Mouse (Mus musculus) forebrain, embryonic 16.5 days (tissue): ENCODE data around the gene Fam227b. TPM values are rescaled to one million over a fixed set of nuclear protein-coding genes. Genes with fewer than 3 reads are reported as not detected.

Experiments used
- ATAC-seq: fragments of 200-750 bp; cut with Nextera tagmentation; 2 replicates; pipeline ENCODE4 v1.8.0; 2017; ENCODE audit warnings: mild to moderate bottlenecking, moderate library complexity
- H3K27ac ChIP-seq: fragments of 300-500 bp; sonication (generic); 2 replicates; pipeline ENCODE4 v1.5.1; 2014; ENCODE audit warnings: low read length, control low read depth
- H3K27me3 ChIP-seq: fragments of 300-500 bp; sonication (generic); replicated peaks from 2 replicates; pipeline ENCODE4 v1.6.1; 2014; ENCODE audit warnings: low read length; ENCODE audit not compliant: control insufficient read depth, insufficient read depth
- H3K36me3 ChIP-seq: fragments of 300-500 bp; sonication (generic); 2 replicates; pipeline ENCODE4 v1.6.1; 2014; ENCODE audit not compliant: control insufficient read depth, insufficient read depth
- H3K4me1 ChIP-seq: fragments of 300-500 bp; sonication (generic); replicated peaks from 2 replicates; pipeline ENCODE4 v1.6.1; 2014; ENCODE audit warnings: low read length; ENCODE audit not compliant: control insufficient read depth, insufficient read depth
- H3K4me2 ChIP-seq: fragments of 300-500 bp; sonication (generic); 2 replicates; pipeline ENCODE4 v1.6.1; 2014; ENCODE audit warnings: mild to moderate bottlenecking, low read length, control low read depth
- H3K4me3 ChIP-seq: fragments of 300-500 bp; sonication (generic); replicated peaks from 2 replicates; pipeline ENCODE4 v1.5.1; 2014; ENCODE audit warnings: mild to moderate bottlenecking, low read length, control low read depth
- H3K9ac ChIP-seq: fragments of 300-500 bp; sonication (generic); replicated peaks from 2 replicates; pipeline ENCODE4 v1.6.1; 2014; ENCODE audit warnings: low read depth, low read length, control low read depth
- H3K9me3 ChIP-seq: fragments of 300-500 bp; sonication (generic); 2 replicates; pipeline ENCODE4 v1.6.1; 2016; ENCODE audit warnings: low read length; ENCODE audit not compliant: control insufficient read depth
- WGBS: fragments of 180-500 bp; shearing (Covaris S2); extraction: QIAGEN DNeasy Blood & Tissue Kit; methylation state at CpG from one replicate; pipeline ENCODE4 v1.1.7; 2014; 5-methylcytosine and 5-hydroxymethylcytosine counted together
- polyA plus RNA-seq: library from polyadenylated mRNA; unstranded; fragments of >200 nt; fragmentation: Nextera tagmentation; extraction: Ambion mirVana; gene quantifications from 2 replicates; pipeline ENCODE4 v1.2.1, GENCODE M21; 2015

Gene Fam227b
- polyA plus RNA-seq, 1 experiment from 2014 or later: not detected

DNA sequence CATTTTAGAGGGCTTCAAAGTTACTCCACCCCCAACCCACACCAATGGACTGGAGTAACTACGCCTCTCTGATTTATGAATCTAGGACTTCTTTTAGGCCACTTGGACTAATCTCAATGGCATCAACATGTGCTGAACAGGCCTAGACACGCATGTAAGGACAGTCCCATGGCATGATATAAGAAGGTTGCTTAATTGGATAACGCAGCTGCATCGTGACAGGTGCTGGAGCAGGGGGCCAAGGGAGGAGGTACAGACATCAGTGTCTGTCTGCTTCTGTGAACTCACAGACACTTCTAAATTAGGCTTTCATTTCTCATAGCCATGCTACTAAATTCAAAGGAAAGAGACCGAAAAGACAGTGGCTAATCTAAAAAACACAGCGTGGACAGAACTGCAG is 110.6 kb downstream of the Fam227b start:
- Histone ChIP-seq H3K4me1 (no peaks in the 10 kb centered on the region), H3K4me2 (no peak overlapping the region), H3K36me3 (no peaks in the 10 kb centered on the region), H3K9ac (no peak overlapping the region), H3K27me3 (no peaks in the 10 kb centered on the region), H3K4me3 (no peak overlapping the region), H3K9me3 (no peaks in the 10 kb centered on the region), H3K27ac (no peak overlapping the region)
- 87% methylated on average over 6 of the region's 6 CpGs for WGBS
- ATAC-seq: no peak

DNA sequence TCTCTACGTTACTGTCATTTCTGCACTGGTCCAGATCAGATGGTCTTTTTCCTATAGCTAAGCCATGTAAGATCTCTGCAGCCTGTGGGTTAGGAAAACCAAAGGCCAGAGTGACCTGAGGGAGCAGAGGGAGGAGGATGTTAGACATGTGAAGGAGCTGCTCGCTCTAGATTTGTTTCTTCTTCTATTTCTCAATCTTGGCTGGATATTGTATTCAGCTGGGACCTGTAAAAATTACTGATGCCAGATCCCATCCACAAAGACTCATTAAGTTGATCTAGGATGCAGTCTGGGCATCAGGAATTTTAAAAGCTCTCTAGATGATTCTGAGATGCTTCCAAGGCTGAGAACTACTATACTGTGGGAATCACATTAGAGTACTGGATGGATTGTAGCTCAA is 111.2 kb downstream of the Fam227b start:
- 95% methylated on average over 2 of the region's 2 CpGs for WGBS
- H3K4me1 ChIP-seq: no peaks in the 10 kb centered on the region

DNA sequence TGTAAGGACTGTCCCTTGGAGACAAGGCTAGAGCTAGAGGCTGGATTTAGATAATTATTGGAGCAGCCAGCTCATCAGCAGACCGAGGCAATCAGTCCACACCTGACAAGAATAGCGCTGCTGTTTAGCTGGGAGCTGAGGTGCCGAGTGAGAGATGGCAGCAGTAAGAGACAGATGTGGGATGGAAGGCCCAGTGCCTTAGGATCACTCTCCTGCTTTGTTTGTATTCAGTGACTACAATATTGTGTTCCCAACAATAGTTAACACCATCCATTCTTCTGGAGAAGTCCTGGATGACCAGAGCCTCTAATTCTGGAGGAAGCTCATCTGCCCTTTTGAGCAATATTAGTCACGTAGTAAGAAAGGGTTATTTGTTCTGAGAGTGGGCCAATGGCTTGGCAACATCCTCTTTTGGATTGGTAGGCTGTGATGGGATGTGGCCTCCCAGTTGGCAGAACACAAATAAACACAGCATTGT is 112.4 kb downstream of the Fam227b start:
- H3K27me3 ChIP-seq: no peaks in the 10 kb centered on the region
- no peak overlapping the region for H3K9ac ChIP-seq
- H3K4me2 ChIP-seq: no peak overlapping the region
- no peak for ATAC-seq
- 0 out of 2 replicates have a peak, but pooled peaks cover 2% of the 10 kb centered on the region for H3K4me1 ChIP-seq
- H3K9me3 ChIP-seq: no peaks in the 10 kb centered on the region
- no peaks in the 10 kb centered on the region for H3K36me3 ChIP-seq
- WGBS: 87% methylated on average over 4 of the region's 4 CpGs
- H3K4me3 ChIP-seq: no peak overlapping the region
- H3K27ac ChIP-seq: no peak overlapping the region

More for the DNA sequence above, 111.2 kb downstream of the Fam227b start:
- no peak overlapping the region for H3K9ac ChIP-seq
- ATAC-seq: no peak
- H3K4me2 ChIP-seq: no peak overlapping the region
- H3K27me3 ChIP-seq: no peaks in the 10 kb centered on the region
- H3K9me3 ChIP-seq: no peaks in the 10 kb centered on the region
- H3K36me3 ChIP-seq: no peaks in the 10 kb centered on the region
- H3K27ac ChIP-seq: no peak overlapping the region
- no peak overlapping the region for H3K4me3 ChIP-seq

DNA sequence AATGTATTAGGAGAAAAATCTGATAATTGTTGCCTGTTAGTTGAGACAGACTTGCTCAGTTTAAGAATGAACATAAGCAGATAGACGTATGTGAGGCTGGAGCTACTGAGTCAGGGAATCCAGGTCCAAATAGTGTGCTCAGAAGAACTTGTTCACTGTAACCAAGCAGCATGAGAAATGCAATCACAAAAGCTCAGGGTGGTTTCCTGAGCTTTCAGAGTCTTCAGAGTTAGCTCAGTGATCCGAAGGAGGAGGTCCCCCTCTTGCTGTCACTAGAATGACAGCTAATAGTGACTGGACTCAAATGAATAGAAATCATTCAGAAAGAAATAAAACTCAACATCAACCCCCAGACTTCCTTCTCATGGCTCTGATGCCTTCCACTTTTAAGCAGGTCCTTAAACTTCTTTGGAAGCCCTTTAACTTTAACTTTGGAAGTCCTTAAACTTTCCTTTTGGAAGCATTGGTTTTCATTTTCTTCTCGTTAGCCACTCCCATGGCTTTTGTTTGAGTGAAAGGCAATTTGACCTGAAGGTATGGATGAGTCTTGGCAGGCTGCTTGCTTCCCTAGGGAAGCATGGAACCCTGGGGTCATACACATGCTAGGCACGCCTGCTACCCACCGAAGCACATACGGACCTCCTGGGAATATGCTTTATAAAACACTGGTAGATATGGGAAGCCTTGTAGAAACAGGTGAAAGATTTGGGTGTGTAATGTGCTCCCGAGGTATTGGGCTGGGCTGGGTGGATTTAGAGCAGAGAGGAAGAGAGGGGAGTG is 113.4 kb downstream of the Fam227b start:
- H3K4me3 ChIP-seq: no peak overlapping the region
- H3K9ac ChIP-seq: no peak overlapping the region
- no peaks in the 10 kb centered on the region for H3K27me3 ChIP-seq
- H3K4me1 ChIP-seq: 0 out of 2 replicates have a peak, but pooled peaks cover 4% of the 10 kb centered on the region
- no peak overlapping the region for H3K4me2 ChIP-seq
- ATAC-seq: no peak
- H3K36me3 ChIP-seq: no peaks in the 10 kb centered on the region
- no peak overlapping the region for H3K27ac ChIP-seq
- WGBS: 56% methylated on average over 7 of the region's 7 CpGs
- H3K9me3 ChIP-seq: no peaks in the 10 kb centered on the region

DNA sequence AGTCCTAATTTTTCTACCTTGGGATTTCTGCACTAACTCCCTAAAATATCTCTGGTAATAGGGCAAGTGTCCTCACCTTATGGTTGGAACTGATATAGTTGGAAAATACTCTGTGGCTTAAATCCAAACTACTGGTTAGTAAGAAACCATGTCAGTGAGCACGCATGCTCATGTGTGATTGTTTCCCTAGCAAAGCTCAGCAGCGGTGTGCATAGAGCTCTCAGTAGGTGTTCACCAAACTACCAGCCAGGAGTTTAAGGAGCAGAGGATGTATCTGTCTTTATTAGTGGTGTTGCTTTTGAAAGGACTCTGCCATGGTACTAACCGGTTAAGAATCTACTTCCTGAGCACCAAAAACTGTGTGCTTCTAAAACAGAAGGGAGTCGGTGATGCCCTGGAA is 115.7 kb downstream of the Fam227b start:
- ATAC-seq: no peak
- no peaks in the 10 kb centered on the region for H3K27me3 ChIP-seq
- whole genome bisulfite sequencing: 89% methylated on average over 4 of the region's 4 CpGs
- no peaks in the 10 kb centered on the region for H3K9me3 ChIP-seq
- H3K4me3 ChIP-seq: no peak overlapping the region
- 0 out of 2 replicates have a peak, but pooled peaks cover 4% of the 10 kb centered on the region for H3K4me1 ChIP-seq
- H3K36me3 ChIP-seq: no peaks in the 10 kb centered on the region
- no peak overlapping the region for H3K4me2 ChIP-seq
- H3K27ac ChIP-seq: no peak overlapping the region
- no peak overlapping the region for H3K9ac ChIP-seq

DNA sequence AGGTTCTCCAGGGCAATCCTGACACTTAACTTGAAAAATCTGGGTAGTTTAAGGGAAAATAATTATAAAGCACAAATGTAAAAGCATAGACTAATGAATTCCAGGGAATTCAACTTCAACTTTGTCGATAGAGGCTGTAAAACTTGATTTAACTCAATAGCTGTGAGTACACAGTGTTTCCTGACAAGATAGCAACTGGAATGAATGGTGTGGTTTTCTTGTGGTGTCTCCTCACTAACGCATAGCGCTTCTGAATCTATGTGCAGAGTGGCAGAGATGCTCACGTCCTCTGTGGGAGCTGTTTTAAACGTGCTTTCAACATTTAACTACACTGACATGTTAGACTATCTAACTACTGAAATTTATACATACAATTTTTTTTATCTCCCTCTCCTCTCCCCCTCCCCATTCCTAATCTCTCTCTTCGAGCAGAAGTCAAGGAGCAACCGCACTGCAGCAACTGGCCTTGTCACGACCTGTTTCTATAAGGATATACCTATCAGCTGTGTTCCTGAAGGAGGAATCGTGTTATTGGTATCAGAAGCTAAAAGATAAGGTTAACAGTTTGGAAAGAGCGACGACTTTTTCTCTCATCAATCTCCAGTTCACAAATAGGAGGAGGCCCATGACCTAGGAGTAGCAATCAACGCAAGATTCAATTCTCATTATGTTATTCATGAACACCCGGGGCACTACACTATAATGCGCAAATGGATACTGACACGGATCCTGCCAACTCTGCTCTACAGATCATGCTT is 116.6 kb downstream of the Fam227b start:
- Histone ChIP-seq H3K4me1 (0 out of 2 replicates have a peak, but pooled peaks cover 4% of the 10 kb centered on the region), H3K4me2 (no peak overlapping the region), H3K9me3 (no peaks in the 10 kb centered on the region), H3K9ac (no peak overlapping the region), H3K4me3 (no peak overlapping the region), H3K27me3 (no peaks in the 10 kb centered on the region), H3K27ac (no peak overlapping the region), H3K36me3 (no peaks in the 10 kb centered on the region)
- WGBS: 87% methylated on average over 15 of the region's 15 CpGs
- ATAC-seq: no peak

DNA sequence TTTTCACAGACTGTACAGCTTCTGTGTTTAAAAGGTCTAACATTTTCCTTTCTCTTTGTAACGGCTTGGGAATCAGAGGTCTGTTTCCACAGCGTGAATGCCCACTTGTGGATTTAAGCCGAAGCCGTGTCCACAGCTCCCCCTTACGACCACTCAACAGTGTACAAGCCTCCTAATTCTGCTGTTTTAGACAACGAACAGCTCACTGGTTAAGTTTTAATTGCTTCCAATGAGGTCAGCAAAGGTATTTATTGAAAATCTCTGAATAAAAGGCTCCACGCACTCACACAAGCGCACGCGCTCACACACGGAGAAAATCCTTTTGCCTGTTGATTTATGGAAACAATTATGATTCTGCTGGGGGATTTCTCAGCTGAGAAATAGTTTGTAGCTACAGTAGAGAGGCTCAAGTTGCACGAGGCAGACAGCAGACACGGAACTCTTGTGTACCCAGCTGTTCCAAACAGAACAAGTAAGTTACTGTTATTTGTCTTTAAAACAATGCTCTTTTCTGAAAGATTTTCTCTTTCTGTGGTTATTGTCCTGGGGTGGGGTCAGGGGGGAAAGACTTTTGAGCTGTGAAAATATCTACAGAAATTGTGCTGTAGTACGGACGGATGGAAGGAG is 117.3 kb downstream of the Fam227b start, which contains the start of gene Fgf7:
Gene Fgf7, plus strand, starts transcription at position 280 of the 627 bp plus-strand sequence.
- H3K4me3 ChIP-seq: no peak within 1 kb of the TSS
- H3K27me3 ChIP-seq: no peaks in the 10 kb centered on the region
- no peaks in the 10 kb centered on the region for H3K36me3 ChIP-seq
- H3K9me3 ChIP-seq: no peaks in the 10 kb centered on the region
- H3K4me1 ChIP-seq: 0 out of 2 replicates have a peak, but pooled peaks cover 4% of the 10 kb centered on the region
- H3K27ac ChIP-seq: no peak within 1 kb of the TSS
- peak within 1 kb of the TSS; percentile 8; the same call in 1 of the 2 replicates for H3K4me2 ChIP-seq
- 28% methylated on average over 15 of the region's 15 CpGs for WGBS
- no peak within 1 kb of the TSS for H3K9ac ChIP-seq
- ATAC-seq: peak; percentile 83

DNA sequence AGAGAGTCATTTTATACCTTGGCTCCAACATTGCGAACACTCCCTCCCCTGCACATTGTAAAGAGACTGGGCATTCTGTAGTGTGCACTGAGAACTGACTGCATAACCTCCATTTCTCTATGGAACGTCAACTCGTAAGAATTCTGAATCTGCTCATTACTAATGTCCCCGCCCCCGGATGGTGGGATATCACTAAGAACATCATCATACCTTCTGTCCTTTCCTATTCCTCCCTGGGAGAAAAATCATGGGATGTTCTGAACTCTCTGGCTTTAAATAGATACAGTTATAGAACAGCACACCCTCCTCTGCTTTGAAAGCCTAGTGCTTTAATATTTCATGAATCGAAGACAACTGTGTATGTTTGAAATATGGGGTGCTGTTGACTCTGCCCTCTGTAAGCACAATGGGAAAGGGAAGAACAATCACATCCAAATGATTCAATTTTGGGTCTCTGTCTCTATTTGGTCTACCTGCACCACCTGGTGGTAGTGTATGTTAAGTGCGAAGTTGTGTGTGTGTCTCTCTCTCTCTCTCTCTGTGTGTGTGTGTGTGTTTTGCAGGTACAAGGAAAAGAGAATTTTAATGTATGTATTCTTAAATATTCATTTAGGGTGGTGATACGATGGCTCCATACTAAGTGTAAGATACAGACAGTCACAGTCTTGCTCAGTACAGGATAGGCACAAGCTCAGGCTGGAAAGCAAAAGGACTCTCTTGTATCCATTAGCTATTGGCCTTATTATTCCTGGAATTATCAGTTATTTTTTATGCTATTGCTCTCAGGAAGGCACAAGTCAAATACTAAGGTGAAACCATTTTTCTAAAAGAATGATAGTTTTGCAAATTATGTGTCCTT is 118.5 kb downstream of the Fam227b start:
- WGBS: 84% methylated on average over 8 of the region's 8 CpGs
- H3K9me3 ChIP-seq: no peaks in the 10 kb centered on the region
- H3K4me3 ChIP-seq: no peak overlapping the region
- H3K4me1 ChIP-seq: 0 out of 2 replicates have a peak, but pooled peaks cover 4% of the 10 kb centered on the region
- H3K27ac ChIP-seq: no peak overlapping the region
- H3K9ac ChIP-seq: no peak overlapping the region
- no peaks in the 10 kb centered on the region for H3K27me3 ChIP-seq
- H3K36me3 ChIP-seq: no peaks in the 10 kb centered on the region
- H3K4me2 ChIP-seq: no peak overlapping the region
- ATAC-seq: peak; percentile 23; the same call in 1 of the 2 replicates
